Mouse (Mus musculus): ENCODE data around the gene Nit1.
A peak's percentile ranks its signal among the peaks of the same experiment; 100 is the strongest.
"Not testable (repeated sequence)": the region's sequence is repeated elsewhere in the genome, so short reads cannot be mapped to it uniquely, and the experiment has no call there.

The Nit1 gene

GRCm38 (mm10) chr1:171349210-171349609 is 3.8 kb upstream of the Nit1 start:
- DNase-seq (ENCODE audit: low read depth), result no peak

GRCm38 (mm10) chr1:171348665-171349064 is 3.2 kb upstream of the Nit1 start:
- no peak for DNase-seq (ENCODE audit: low read depth)

- DNase-seq (ENCODE audit: low read depth), result no peak
These were observed 627 bp upstream of the Nit1 start for GRCm38 (mm10) chr1:171346095-171346450.

GRCm38 (mm10) chr1:171344715-171345114 is 731 bp downstream of the Nit1 start:
- no peak for DNase-seq (ENCODE audit: low read depth)

- DNase-seq (ENCODE audit: low read depth), result no peak
These were observed 1.3 kb downstream of the Nit1 start for GRCm38 (mm10) chr1:171343922-171344677.

DNA sequence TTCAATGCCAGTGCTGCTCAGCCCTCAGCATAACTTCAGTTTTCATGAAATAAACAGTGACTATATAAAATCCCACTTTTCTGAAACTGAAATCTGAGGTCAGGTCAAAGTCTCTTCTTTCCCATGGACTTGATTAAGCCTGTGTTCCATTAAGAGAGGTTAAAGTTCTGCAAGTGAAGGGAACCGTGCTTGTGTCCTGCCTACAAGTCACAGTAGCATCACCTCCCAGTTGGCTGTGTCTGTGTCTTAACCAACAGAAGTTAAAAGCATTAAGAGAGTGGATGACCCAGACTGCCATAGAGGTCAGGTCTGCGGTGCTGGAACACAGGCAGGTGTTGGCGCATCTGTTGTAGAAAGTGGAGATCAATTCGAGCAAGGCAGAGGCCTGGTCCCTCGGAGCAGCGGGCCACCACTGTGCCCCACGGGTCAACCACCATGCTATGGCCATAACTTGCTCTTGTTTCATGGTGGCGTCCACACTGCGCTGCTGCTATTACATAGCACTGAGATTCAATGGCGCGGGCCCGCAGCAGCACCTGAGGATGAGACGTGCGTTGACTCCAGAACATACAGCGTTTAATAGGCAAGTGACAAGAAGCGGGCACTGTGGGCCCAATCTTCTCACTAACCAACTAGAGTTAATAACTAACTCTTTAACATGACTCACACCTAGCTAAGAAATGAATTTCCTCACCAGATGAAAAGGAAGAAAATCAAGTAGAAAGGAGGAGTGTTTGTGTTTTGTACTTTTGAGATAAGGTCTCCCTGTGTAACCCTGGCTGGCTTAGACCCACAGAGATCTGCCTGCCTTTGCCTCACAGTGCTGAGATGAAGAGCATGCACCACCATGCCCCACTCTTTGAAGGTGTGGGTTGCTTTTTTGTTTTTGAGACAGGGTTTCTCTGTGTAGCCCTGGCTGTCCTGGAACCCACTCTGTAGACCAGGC is 2.9 kb downstream of the Nit1 start:
- no peak for DNase-seq (ENCODE audit: low read depth)

DNA sequence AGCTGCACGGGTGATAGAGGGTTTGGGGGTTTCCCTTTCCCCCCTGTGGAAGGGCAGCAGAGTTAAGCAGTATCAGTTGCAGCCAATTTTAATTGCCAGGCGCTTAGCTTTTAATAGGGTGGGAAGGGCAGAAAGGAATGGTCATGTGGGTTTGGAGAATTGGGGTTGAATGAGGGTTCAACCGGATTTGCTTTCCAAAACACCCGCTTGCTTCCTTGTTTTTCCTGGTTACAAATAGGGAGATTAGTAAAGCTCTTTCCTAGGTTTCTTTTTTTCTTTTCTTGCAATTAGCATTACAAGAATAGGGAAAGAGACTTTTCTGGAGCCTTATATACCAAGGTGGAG is 15.3 kb downstream of the Nit1 start:
- no peak for DNase-seq (ENCODE audit: low read depth)

DNA sequence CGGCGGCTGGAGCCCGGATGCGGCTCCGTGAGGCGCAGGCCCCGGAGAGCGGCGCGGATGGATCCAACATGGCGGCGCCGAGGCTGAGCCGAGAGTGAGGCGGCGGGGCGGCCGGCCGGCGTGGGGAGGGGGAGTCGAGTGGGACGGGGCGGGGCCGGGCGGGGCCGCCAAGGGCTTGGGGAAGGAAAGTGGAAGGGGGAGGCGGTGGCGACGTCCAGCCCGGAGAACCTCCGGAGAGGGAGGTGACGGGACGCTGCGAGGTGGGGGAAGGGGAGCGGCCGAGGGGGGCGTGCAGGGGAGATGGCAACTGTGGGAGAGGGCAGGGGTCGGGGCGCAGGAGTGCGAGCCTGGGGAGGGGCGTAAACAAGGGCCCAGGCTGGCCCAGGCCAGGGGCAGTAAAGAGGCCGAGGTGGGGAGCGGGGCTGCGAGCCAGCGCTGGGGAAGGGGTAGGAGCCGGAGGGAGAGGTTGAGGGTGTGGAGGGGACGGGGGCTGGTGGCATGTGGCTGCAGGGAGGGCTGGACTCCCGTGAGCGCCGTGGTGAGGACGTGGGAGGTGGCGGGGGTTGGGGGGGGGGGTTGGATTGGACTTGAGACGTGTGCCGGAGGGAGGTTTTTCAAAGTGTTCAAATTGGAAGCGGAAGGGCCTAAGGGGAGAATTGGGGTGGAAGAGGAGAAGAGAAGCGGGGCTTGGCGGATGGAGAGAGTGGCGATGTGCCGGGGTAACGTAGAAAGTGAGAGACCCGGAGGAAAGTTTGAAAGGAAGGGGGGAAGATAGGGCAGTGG is 15.8 kb downstream of the Nit1 start:
- DNase-seq (ENCODE audit: low read depth), result no peak

- DNase-seq (ENCODE audit: low read depth), result peak; percentile 76
These were observed 16.5 kb downstream of the Nit1 start, which contains the start of gene Dedd for GRCm38 (mm10) chr1:171328839-171329432. TSS of gene Dedd (plus strand) at chr1:171329145.

DNA sequence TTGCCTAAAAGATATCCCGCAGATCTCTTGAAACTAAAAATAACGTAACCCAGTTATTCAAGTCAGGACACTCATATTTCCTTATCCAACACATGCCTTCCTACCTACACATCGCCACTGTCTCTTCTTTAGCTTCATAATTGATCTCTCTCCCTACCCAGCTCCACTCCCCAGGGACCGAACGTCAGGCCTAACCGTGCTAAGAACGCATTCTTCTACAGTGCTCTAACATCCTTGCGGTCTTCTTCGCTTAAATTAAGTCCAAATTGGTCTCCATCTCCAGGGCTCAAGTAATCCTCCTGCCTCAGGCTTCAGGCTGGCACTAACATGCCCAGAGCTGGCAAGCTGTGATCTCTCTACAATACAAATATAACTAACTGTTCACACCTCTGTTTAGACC is 17.2 kb downstream of the Nit1 start:
- no peak for DNase-seq (ENCODE audit: low read depth)

GRCm38 (mm10) chr1:171326588-171326987 is 18.9 kb downstream of the Nit1 start:
- not testable (repeated sequence) for DNase-seq (ENCODE audit: low read depth)

DNA sequence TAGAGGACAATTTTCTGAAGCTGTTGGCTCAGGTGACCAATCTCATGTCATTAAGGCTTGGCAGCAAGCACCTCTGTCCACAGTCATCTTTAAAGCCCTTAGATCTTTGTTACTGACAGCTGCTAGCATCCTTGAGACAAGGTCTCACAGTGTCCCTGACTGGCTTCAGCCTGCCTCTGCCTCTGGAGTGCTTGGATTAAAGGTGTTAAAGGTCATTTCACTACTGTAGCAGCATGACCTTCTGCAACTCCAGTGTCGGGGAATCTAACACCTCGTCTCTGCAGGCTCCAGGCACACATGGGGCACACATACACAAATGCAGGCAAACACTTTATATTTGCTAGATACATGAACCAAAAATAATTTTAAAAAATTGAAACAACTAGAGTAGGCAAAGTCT is 19.9 kb downstream of the Nit1 start:
- DNase-seq (ENCODE audit: low read depth), result no peak

- DNase-seq (ENCODE audit: low read depth), result no peak
These were observed 23.4 kb downstream of the Nit1 start for GRCm38 (mm10) chr1:171322012-171322411.

- DNase-seq (ENCODE audit: low read depth), result no peak
These were observed 24.0 kb downstream of the Nit1 start for GRCm38 (mm10) chr1:171321415-171321814.

GRCm38 (mm10) chr1:171320151-171320550 is 25.3 kb downstream of the Nit1 start:
- no peak for DNase-seq (ENCODE audit: low read depth)

GRCm38 (mm10) chr1:171319748-171320147 is 25.7 kb downstream of the Nit1 start:
- no peak for DNase-seq (ENCODE audit: low read depth)

DNA sequence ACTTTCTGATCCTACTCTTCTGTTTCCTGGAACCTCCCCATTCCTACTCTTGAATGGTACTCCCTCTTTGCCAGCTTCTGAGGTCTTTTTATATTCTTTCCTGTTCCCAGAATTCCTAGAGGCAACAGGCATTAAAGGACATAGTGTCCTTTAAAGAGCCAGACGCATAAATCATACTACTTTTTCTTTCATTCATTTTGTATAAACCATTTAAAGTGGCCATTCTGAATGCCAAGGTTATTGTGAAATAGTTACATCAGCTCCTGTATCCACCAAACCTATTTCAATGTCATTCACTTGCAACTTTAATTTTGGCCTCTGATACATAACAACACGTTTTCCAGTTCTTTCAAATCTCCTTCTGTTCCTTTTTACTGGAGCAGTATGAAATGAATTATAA is 36.1 kb downstream of the Nit1 start:
- DNase-seq (ENCODE audit: low read depth), result no peak

DNA sequence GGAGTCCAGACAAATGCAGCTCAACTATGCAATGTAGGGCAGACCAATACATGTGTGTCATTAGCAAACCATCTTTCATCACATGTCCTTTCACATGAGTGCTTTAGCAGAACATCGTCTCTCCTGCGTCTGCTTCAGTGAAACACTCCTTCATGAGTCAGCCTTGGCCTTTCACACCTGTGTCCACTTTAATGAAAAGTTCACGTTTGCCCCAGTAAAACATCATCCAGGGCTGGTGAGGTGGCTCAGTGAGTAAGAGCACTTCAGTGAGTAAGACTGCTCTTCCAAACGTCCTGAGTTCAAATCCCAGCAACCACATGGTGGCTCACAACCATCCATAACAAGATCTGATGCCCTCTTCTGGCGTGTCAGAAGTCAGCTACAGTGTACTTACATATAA is 39.3 kb downstream of the Nit1 start:
- not testable (repeated sequence) for DNase-seq (ENCODE audit: low read depth)

DNA sequence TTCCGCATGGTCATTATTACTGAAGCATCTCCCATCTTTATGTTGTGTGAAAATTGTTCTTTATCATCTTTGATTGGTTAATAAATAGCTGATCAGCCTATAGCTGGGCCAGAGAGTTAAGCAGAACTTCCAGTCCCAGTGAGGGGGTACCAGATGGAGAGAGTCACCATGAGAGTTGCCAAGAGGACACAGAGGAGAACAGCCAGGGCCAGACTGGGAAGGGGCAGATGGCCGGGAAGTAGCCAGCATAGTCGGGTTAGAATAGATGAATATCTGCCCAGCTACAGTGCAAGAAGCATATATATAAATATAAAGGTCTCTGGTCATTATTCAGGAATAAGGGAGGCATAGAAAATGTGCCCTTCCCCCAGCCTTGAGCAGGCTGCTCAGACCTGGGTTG is 47.2 kb downstream of the Nit1 start:
- no peak for DNase-seq (ENCODE audit: low read depth)

- no peak for DNase-seq (ENCODE audit: low read depth)
These were observed 50.4 kb downstream of the Nit1 start for GRCm38 (mm10) chr1:171295063-171295402.

GRCm38 (mm10) chr1:171294298-171295062 is 51.0 kb downstream of the Nit1 start, which contains the start of gene Ufc1:
TSS of gene Ufc1 (minus strand) at chr1:171295024.
- DNase-seq (ENCODE audit: low read depth), result no peak
